Mouse (Mus musculus) embryo, embryonic 11 days (tissue): ENCODE data around the gene Aatk.
A peak's percentile ranks its signal among the peaks of the same experiment; 100 is the strongest.

Source experiments
- DNase-seq: peaks from one replicate; pipeline ENCODE4 v3.0.0-alpha.2; 2015

Aatk gene

GRCm38 (mm10) chr11:119986751-119987425 lies 60.1 kb downstream of the Aatk start:
- no peak for DNase-seq

GRCm38 (mm10) chr11:119983151-119983550 lies 63.8 kb downstream of the Aatk start:
- no peak for DNase-seq

GRCm38 (mm10) chr11:119982236-119982635 lies 64.7 kb downstream of the Aatk start:
- DNase-seq, result no peak

- no peak for DNase-seq
Observed at GRCm38 (mm10) chr11:119981769-119982168, 65.2 kb downstream of the Aatk start.

- no peak for DNase-seq
Observed at GRCm38 (mm10) chr11:119979596-119980385, 67.2 kb downstream of the Aatk start.

- no peak for DNase-seq
Observed at GRCm38 (mm10) chr11:119978701-119979100, 68.3 kb downstream of the Aatk start.

- DNase-seq, result no peak
Observed at GRCm38 (mm10) chr11:119975739-119976501, 71.0 kb downstream of the Aatk start.

GRCm38 (mm10) chr11:119973789-119974188 lies 73.2 kb downstream of the Aatk start:
- DNase-seq, result no peak

GRCm38 (mm10) chr11:119970021-119970851 lies 76.7 kb downstream of the Aatk start:
- peak; percentile 34 for DNase-seq

- DNase-seq, result no peak
Observed at GRCm38 (mm10) chr11:119967892-119968291, 79.1 kb downstream of the Aatk start.

- no peak for DNase-seq
Observed at GRCm38 (mm10) chr11:119967401-119967800, 79.6 kb downstream of the Aatk start.

- DNase-seq, result no peak
Observed at GRCm38 (mm10) chr11:119966294-119966693, 80.7 kb downstream of the Aatk start.

- DNase-seq, result no peak
Observed at GRCm38 (mm10) chr11:119965053-119965452, 81.9 kb downstream of the Aatk start.

GRCm38 (mm10) chr11:119961511-119961910 lies 85.5 kb downstream of the Aatk start:
- no peak for DNase-seq

GRCm38 (mm10) chr11:119960671-119961070 lies 86.3 kb downstream of the Aatk start:
- no peak for DNase-seq

GRCm38 (mm10) chr11:119959714-119960113 lies 87.3 kb downstream of the Aatk start:
- no peak for DNase-seq

GRCm38 (mm10) chr11:119958856-119959255 lies 88.1 kb downstream of the Aatk start:
- no peak for DNase-seq
